Mouse (Mus musculus) forebrain, embryonic 10.5 days (tissue): ENCODE results near the gene Sept11. TPM values are rescaled to one million over a fixed set of nuclear protein-coding genes. Genes with fewer than 3 reads are reported as not detected.

Experiments
- DNase-seq: peaks from one replicate; pipeline ENCODE4 v3.0.0-alpha.2; 2017; ENCODE audit warnings: low spot score; ENCODE audit errors: extremely low spot score
- H3K27ac ChIP-seq: fragments of 300-500 bp; sonication (generic); 2 replicates; pipeline ENCODE4 v1.5.1; 2016; ENCODE audit warnings: mild to moderate bottlenecking
- H3K27me3 ChIP-seq: fragments of 300-500 bp; sonication (generic); 2 replicates; pipeline ENCODE4 v1.6.1; 2016; ENCODE audit warnings: mild to moderate bottlenecking; ENCODE audit not compliant: poor library complexity, severe bottlenecking
- H3K36me3 ChIP-seq: fragments of 300-500 bp; sonication (generic); replicated peaks from 2 replicates; pipeline ENCODE4 v1.6.1; 2016; ENCODE audit warnings: mild to moderate bottlenecking, moderate library complexity
- H3K4me1 ChIP-seq: fragments of 300-500 bp; sonication (generic); 2 replicates; pipeline ENCODE4 v1.6.1; 2016
- H3K4me3 ChIP-seq: fragments of 300-500 bp; sonication (generic); 2 replicates; pipeline ENCODE4 v1.5.1; 2016; ENCODE audit warnings: mild to moderate bottlenecking, moderate library complexity
- H3K9me3 ChIP-seq: fragments of 300-500 bp; sonication (generic); 2 replicates; pipeline ENCODE4 v1.6.1; 2016; ENCODE audit warnings: mild to moderate bottlenecking, moderate library complexity
- WGBS: fragments of 180-500 bp; shearing (Covaris S2); methylation state at CpG from one replicate; pipeline ENCODE4 v1.1.7; 2016; 5-methylcytosine and 5-hydroxymethylcytosine counted together
- polyA plus RNA-seq: library from polyadenylated mRNA; unstranded; fragments of >200 nt; fragmentation: Nextera tagmentation; extraction: Ambion mirVana; gene quantifications from 2 replicates; pipeline ENCODE4 v1.2.1, GENCODE M21; 2016

The Sept11 gene
- polyA plus RNA-seq, 1 experiment from 2014 or later, result 277 TPM

DNA sequence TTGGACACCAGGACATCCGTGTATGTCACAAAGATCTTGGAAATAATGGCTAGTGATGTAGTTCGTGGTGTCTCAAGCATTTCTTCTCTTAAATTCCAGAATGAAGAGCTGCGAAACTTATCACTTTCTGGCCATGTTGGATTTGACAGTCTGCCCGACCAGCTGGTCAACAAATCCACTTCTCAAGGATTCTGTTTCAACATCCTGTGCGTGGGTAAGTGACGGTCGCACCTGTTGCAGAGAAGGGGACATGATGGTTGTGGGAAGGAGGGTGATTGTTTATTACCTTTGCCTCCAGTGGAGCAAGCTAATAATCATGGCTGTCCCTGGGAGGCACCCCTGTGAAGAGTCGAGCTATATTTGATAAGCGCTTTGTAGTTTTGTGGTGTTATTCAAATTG lies 46.1 kb downstream of the Sept11 start:
- DNase-seq, result no peak
- Histone ChIP-seq H3K4me3 (no peak overlapping the region), H3K4me1 (peaks cover 23% of the 10 kb centered on the region), H3K36me3 (peaks cover 76% of the 10 kb centered on the region), H3K27me3 (no peaks in the 10 kb centered on the region), H3K9me3 (peaks cover 5% of the 10 kb centered on the region; the same call in 1 of the 2 replicates), H3K27ac (no peak overlapping the region)
- 94% methylated on average over 9 of the region's 9 CpGs for WGBS

DNA sequence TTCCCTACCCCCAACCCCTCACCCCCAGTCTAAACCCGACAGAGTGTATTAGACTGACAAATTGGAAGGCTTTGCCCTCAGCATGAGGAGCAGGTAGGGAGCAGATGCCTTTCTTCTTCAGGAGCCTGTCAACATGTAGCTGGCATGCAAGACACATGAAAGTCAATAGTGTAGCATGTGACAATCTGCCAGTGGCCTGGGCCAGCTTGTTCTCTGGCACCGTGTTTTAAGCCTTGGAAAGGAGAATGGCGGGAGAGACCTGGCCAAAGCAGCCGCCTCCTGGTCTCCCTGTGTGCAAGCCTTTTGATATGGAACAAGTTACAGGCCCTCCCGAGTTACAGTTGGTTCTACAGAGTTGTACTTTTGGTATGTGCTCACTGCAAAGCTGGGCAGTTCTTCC lies 47.5 kb downstream of the Sept11 start:
- DNase-seq, result no peak
- H3K9me3 ChIP-seq, result peaks cover 5% of the 10 kb centered on the region; the same call in 1 of the 2 replicates
- H3K27ac ChIP-seq, result no peak overlapping the region
- H3K36me3 ChIP-seq, result peaks cover 82% of the 10 kb centered on the region
- WGBS, result 87% methylated on average over 5 of the region's 5 CpGs
- peaks cover 23% of the 10 kb centered on the region for H3K4me1 ChIP-seq
- H3K27me3 ChIP-seq, result no peaks in the 10 kb centered on the region
- no peak overlapping the region for H3K4me3 ChIP-seq

DNA sequence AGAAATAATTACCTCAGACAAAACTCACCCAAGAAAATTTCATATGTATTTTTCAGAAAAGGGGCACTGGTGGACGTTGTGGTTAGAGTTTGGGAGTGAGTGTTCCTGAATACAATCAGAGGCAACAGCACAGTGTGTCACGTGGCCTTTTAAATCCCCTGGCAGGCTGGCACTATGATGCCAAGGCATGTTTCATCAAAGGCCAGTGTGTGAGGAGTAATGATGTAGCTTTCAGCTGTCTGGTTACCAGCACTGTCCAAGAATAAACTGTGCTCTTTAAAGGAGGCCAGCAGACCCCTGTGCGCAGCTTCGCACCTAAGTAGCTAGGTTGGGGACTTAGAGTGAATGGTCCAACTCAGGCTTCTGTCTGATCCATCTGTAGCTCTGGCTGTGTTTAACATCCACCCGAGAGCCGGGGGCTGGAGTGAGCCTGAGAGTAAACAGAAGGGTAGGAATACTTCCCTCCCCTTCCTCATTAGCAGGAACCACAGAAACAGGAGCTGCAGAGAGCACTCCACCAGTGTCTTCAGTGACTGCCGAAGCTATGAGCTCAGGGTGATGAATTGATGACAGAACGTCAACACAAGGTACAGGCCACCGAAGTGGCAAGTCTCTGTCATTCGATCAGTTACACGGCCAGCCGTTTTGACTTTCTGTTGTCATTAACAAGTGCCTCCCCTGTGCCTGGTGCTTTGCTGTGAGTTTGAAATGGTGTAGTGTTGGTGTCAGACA lies 50.3 kb downstream of the Sept11 start:
- Histone ChIP-seq H3K4me3 (no peak overlapping the region), H3K36me3 (peaks cover 91% of the 10 kb centered on the region), H3K4me1 (peaks cover 19% of the 10 kb centered on the region), H3K27me3 (no peaks in the 10 kb centered on the region), H3K9me3 (peaks cover 5% of the 10 kb centered on the region; the same call in 1 of the 2 replicates), H3K27ac (no peak overlapping the region)
- WGBS, result 84% methylated on average over 12 of the region's 12 CpGs
- no peak for DNase-seq

DNA sequence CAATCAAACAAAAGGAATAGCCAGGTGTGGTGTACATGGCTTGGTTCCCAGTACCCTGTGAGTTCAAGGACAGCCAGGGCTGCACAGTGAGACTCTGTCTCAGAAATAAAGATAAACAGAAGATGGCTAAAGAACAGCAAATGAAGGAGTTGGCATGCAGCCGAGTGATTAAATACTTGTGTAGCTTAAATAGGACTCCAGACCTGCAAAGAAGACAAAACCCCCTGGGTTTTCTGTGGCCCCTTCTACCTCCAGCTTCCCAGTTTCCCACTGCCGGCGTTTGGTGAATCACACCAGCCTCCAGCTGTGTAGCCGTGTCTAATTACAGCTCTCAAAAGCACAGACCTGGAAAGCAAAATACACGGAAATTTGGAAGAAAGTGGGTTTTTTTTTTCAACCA lies 51.6 kb downstream of the Sept11 start:
- Histone ChIP-seq H3K36me3 (peaks cover 91% of the 10 kb centered on the region), H3K9me3 (no peaks in the 10 kb centered on the region), H3K27ac (0 out of 2 replicates have a peak overlapping the region, but pooled peaks have one; percentile 15), H3K4me3 (no peak overlapping the region), H3K27me3 (no peaks in the 10 kb centered on the region), H3K4me1 (peaks cover 19% of the 10 kb centered on the region)
- WGBS, result 46% methylated on average over 5 of the region's 5 CpGs
- DNase-seq, result no peak

DNA sequence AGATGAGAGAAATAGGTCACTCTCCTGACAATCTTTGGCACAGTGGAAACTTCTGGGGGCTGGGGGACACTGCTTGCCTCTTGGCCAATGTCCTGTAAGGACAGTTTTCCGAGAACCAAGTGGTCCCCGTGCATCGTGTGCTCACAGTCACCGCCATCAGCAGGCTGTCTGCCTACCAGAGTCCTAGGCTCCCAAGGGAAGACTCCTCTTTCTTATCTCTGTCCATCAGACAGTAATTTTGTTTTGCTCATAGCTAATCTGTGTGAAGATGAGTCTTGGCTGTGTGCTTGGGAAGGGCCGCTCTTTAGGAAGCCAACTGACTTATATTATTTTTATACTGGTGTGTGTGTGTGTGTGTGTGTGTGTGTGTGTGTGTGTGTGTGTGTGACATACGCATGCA lies 52.3 kb downstream of the Sept11 start:
- Histone ChIP-seq H3K4me1 (peaks cover 25% of the 10 kb centered on the region), H3K27ac (no peak overlapping the region), H3K27me3 (no peaks in the 10 kb centered on the region), H3K4me3 (no peak overlapping the region), H3K9me3 (no peaks in the 10 kb centered on the region), H3K36me3 (peaks cover 91% of the 10 kb centered on the region)
- DNase-seq, result no peak
- WGBS, result 95% methylated on average over 6 of the region's 6 CpGs

DNA sequence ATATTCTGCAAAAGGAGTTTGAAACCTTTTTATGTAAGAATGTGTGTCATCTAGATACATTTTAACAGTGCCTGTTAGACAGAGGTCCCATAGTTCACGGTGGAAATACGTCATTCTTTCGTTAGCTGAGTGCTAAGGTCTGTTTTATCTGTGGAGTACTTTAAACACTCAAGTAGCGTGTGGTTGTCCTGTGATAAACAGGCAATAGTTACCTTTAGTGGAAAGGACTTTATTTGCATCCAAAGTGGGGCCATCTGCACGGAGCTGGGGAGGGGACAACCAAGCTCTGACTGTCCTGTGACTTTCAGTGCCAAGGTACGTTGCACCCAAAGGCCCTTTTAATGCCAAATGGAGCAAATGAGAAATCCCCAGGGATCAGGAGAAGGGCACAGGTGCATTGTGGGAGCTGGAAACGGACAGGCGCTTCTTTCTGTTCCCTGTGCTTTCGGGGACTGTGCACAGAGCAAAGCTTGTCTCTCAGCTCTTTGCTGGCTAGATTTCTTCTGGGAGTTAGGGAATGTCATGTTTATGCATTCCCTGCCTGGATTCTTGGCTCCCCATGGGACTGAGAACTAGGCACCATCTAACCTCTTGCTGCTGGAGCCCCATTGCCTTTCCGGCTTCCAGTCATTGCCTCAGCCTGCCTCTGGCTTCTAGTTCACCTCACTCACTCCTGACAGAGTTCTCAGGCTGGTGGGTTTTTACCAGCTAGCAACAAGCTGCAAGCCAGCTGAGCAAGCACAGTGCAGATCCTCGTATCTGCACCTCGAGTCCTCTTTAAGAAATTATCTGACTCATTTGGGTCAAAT lies 56.9 kb downstream of the Sept11 start:
- no peak overlapping the region for H3K4me3 ChIP-seq
- H3K4me1 ChIP-seq, result peaks cover 34% of the 10 kb centered on the region
- WGBS, result 91% methylated on average over 12 of the region's 12 CpGs
- H3K36me3 ChIP-seq, result peaks cover 93% of the 10 kb centered on the region
- H3K9me3 ChIP-seq, result no peaks in the 10 kb centered on the region
- H3K27ac ChIP-seq, result no peak overlapping the region
- no peaks in the 10 kb centered on the region for H3K27me3 ChIP-seq
- no peak for DNase-seq

DNA sequence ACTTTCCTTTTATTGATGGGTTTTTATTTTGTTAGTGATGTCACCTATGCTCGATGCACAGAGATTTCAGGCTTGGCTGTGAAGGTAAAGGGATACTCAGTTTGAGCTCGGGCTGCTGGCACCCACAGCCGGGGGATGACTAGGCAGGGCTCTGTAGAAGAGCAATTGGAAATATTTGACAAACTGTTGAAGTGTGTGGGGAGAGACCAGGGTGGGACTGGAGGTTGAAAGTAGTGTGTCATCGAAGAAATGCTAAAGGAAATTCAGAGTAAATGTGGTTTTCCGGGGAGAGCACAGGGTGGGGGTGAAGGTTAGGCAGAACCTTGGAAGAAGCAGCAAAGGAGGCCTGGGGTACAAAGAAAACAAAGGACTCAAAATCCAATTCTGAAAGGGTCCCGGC lies 58.7 kb downstream of the Sept11 start:
- Histone ChIP-seq H3K36me3 (peaks cover 94% of the 10 kb centered on the region), H3K9me3 (no peaks in the 10 kb centered on the region), H3K4me3 (no peak overlapping the region), H3K27me3 (no peaks in the 10 kb centered on the region), H3K27ac (peak overlapping the region; percentile 48; the same call in 1 of the 2 replicates), H3K4me1 (peaks cover 23% of the 10 kb centered on the region)
- WGBS, result 88% methylated on average over 6 of the region's 6 CpGs
- no peak for DNase-seq

DNA sequence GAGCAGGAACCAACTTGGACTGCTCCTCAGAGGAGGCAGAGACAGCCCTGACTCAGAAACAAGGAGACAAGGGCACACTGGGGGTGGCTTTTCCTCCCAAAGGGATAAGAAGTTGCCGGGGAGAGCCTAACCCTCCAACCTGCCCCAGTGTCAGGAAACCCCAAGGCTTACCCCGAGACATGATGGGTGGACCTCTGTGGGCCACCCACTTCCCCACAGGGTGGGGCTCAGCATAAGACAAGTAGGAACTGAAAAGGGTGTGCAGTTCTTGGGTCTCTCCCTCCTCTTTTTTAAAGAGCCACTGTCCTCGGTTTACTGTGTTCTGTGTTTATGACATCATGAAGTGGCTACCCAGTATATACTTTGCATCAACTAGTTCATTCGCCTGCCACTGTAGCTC lies 59.2 kb downstream of the Sept11 start:
- peaks cover 94% of the 10 kb centered on the region for H3K36me3 ChIP-seq

DNA sequence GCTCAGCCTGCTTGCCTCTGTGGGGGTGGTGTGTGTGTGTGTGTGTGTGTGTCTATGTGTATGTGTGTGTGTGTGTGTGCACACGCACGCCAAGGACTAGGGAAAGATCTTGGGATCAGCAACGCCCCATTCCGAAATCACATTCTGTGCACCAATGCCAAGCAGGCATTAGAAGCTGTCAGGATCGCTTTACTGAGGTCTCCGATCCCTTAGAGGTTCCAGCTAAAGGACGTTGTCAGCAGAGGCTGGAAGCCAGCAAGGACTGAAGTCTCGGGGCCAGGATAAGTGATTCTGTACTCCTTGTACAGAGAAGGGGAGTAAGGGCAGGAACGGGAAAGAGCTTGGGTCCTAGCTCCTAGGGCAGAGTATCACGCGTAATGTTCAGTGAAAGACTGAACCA lies 61.2 kb downstream of the Sept11 start:
- Histone ChIP-seq H3K9me3 (no peaks in the 10 kb centered on the region), H3K4me1 (peaks cover 23% of the 10 kb centered on the region), H3K27ac (no peak overlapping the region), H3K36me3 (peaks cover 95% of the 10 kb centered on the region), H3K27me3 (no peaks in the 10 kb centered on the region), H3K4me3 (no peak overlapping the region)
- WGBS, result 94% methylated on average over 11 of the region's 11 CpGs
- no peak for DNase-seq

More for the DNA sequence above, 59.2 kb downstream of the Sept11 start:
- WGBS, result 81% methylated on average over 4 of the region's 4 CpGs
- Histone ChIP-seq H3K4me1 (peaks cover 23% of the 10 kb centered on the region), H3K27ac (peak overlapping the region; percentile 48; the same call in 1 of the 2 replicates), H3K4me3 (no peak overlapping the region), H3K9me3 (no peaks in the 10 kb centered on the region), H3K27me3 (no peaks in the 10 kb centered on the region)
- no peak for DNase-seq

DNA sequence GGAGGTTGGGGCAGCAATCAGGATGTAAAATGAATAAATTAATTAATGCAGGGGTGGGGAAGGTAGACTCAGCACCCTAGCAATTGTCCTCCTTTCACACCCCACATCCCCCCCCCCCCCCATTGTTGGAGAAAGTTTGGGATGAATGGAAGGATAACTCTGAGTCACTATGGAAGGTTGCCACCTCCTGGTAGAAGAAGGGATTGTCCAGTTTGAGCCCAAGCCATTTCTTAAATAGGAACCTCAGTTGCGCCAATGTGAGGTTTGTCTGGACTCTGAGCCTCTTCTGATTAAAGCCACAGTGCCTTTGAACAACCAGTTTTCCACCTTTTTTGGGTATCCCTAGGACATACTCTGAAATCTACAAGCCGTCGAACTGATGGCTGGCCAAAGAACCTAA lies 70.3 kb downstream of the Sept11 start:
- peaks cover 99% of the 10 kb centered on the region for H3K36me3 ChIP-seq
- WGBS, result 93% methylated on average over 3 of the region's 3 CpGs

DNA sequence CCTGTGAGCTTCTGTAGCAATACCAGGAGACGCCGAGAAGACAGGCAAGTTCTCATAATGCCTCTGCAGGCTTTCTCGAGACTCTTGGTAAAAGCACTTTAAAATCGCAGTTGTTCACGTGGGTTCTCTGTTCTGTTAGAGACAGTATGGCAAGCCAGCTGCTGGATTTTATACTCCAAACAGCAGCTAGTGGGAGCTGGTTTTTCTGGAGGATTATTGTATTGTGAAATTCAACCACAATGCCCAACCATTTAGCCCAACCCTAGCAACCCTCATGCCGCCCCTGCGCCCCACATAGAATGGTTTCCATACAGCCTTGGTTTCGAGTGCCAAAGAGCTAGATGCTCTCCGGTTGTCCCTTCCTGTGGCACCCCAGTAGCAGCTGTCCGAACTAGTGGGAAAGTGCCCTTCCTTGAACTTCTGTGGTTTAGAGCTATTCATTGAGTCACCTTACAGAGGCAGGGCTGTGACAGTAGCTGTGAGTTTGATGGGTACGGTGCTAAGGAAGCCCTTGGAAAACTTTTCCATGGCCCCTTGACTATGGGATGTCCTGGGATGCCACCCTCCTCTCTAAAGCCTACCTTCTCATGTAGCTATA lies 74.8 kb downstream of the Sept11 start:
- no peaks in the 10 kb centered on the region for H3K27me3 ChIP-seq
- H3K4me1 ChIP-seq, result peaks cover 7% of the 10 kb centered on the region; the same call in 1 of the 2 replicates
- peaks cover 98% of the 10 kb centered on the region for H3K36me3 ChIP-seq
- 0 out of 2 replicates have a peak overlapping the region, but pooled peaks have one; percentile 53 for H3K27ac ChIP-seq
- WGBS, result 91% methylated on average over 11 of the region's 11 CpGs
- DNase-seq, result no peak
- no peak overlapping the region for H3K4me3 ChIP-seq
- H3K9me3 ChIP-seq, result no peaks in the 10 kb centered on the region

More for the DNA sequence above, 70.3 kb downstream of the Sept11 start:
- peak; percentile 36 for DNase-seq
- Histone ChIP-seq H3K27ac (no peak overlapping the region), H3K4me3 (no peak overlapping the region), H3K27me3 (no peaks in the 10 kb centered on the region), H3K9me3 (no peaks in the 10 kb centered on the region), H3K4me1 (peaks cover 5% of the 10 kb centered on the region; the same call in 1 of the 2 replicates)

DNA sequence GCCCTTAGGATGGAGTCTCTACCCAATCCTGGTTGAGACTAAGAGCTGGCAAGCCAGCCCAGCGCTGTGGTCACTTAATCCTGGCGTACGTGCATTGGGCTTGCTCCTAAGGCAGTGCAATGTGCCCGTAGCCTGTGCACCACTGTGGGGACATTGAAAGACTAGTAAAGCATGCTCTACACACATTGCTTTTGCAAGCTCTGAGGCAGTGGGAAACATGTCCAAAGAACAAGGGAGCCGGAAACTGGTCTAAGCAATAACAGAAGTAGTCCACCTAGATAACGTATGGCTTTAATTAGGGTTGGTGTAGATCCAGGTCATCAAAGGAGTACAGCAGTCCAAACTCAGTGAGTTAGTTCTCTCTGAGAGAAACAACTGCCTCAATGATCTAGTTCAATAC lies 75.4 kb downstream of the Sept11 start:
- 83% methylated on average over 6 of the region's 6 CpGs for WGBS
- Histone ChIP-seq H3K4me1 (peaks cover 7% of the 10 kb centered on the region; the same call in 1 of the 2 replicates), H3K4me3 (no peak overlapping the region), H3K9me3 (no peaks in the 10 kb centered on the region), H3K27me3 (no peaks in the 10 kb centered on the region), H3K27ac (peak overlapping the region; percentile 53; the same call in 1 of the 2 replicates), H3K36me3 (peaks cover 98% of the 10 kb centered on the region)
- DNase-seq, result no peak
